Mouse (Mus musculus) bone marrow macrophage, adult 2 months (primary cell): ENCODE data around the gene H6pd. TPM values are rescaled to one million over a fixed set of nuclear protein-coding genes. Genes with fewer than 3 reads are reported as not detected.
A peak's percentile ranks its signal among the peaks of the same experiment; 100 is the strongest.

Experiments
- H3K27ac ChIP-seq: 2 replicates; pipeline ENCODE4 v1.5.1; 2012; ENCODE audit warnings: low read depth, low read length; ENCODE audit not compliant: insufficient read depth
- H3K4me1 ChIP-seq: 2 replicates; pipeline ENCODE4 v1.6.1; 2012; ENCODE audit warnings: low read length; ENCODE audit not compliant: control insufficient read depth, insufficient read depth
- H3K4me3 ChIP-seq: 2 replicates; pipeline ENCODE4 v1.5.1; 2012; ENCODE audit warnings: mild to moderate bottlenecking, low read length, moderate library complexity; ENCODE audit not compliant: insufficient read depth
- CTCF ChIP-seq: IDR thresholded peaks from 2 replicates; pipeline ENCODE4 v1.5.1; 2012; ENCODE audit warnings: low read depth, mild to moderate bottlenecking, low read length, moderate library complexity
- POLR2A ChIP-seq: IDR thresholded peaks from 2 replicates; pipeline ENCODE4 v1.6.1; 2012; ENCODE audit warnings: mild to moderate bottlenecking, low read depth, low read length, borderline replicate concordance
- polyA plus RNA-seq: library from polyadenylated mRNA; stranded (reverse); fragments of >200 nt; gene quantifications from 2 replicates; pipeline ENCODE4 v1.2.4, GENCODE M21; 2012; ENCODE audit not compliant: missing spikeins, insufficient read depth, insufficient read length

H6pd gene
- polyA plus RNA-seq, 1 experiment = 41.1 TPM

DNA sequence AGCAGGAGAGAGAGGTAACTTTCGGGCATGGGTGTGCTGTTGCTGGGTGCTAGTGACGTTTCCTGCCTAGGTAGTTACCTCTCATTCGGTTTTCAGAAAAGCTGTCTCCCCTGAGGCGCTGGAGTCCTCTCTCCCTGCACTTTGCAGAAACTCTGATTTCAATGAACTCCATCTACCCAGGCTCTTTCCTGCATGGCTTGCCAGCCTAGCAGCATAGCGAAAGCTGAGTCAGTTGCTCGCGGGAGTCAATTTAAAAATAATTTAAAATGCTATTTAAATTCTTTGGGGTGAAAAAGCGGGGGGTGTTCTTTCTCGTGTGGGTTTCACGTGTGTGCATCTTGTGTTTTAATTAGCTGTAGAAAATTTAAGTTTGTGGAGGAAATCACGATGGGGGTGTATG lies 21.1 kb upstream of the H6pd start:
- H3K4me3 ChIP-seq = peak overlapping the region; percentile 69

DNA sequence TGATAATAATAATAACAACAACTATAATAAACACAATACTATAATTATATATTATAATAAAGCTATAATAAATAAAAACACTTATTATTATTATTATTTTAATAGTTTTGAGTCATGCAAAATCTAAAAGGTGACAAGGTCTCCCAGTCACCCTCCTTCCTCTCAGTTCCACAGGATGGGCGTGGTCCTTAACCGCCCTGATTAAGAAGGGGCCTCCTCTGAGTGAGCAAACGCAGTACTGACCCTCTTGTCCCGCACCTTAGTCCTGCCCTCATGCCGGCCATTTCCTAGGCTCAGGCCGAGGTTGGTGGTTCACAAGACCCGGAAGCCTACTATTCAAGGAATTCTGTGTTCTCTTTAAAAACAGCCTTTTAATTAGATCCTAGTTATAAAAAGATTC lies 14.7 kb upstream of the H6pd start:
- Histone ChIP-seq H3K27ac (no peak overlapping the region), H3K4me3 (no peak overlapping the region), H3K4me1 (peaks cover 4% of the 10 kb centered on the region; the same call in 1 of the 2 replicates)
- TF ChIP-seq POLR2A (no peak), CTCF (no peak)

More for the DNA sequence above, 21.1 kb upstream of the H6pd start:
- Histone ChIP-seq H3K27ac (no peak overlapping the region), H3K4me1 (peaks cover 6% of the 10 kb centered on the region)
- TF ChIP-seq CTCF (no peak), POLR2A (no peak)

DNA sequence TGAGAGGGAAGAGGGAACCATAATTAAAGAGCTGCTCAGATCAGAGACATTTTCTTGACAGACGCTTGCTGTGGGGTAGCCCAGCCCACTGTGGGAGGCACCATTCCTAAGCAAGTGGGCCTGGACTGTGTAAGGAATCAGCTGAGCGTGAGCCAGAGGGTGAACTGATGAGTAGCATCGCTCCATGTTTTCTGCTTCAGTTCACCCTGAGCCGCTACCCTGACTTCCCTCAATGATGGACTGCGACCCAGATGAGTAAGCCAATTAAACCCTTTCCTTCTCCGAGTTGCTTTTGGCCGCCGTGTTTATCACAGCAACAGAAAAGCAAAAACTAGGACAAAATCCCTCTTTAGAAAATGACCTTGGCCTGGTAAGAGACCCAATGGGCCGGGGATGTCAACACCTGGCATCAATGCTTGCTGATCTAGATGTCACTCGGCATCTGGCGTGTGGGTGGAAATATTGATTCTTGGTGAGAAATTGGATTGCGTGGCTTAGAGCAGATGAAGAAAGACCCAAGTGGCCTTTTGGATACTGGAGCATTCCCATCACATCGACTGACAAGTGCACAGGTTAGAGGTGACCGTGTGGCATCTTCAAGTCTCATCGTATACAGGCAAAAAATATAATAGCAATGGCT lies 11.0 kb upstream of the H6pd start:
- no peak overlapping the region for H3K4me3 ChIP-seq
- TF ChIP-seq POLR2A (no peak), CTCF (no peak)
- H3K4me1 ChIP-seq = peaks cover 15% of the 10 kb centered on the region
- H3K27ac ChIP-seq = no peak overlapping the region

DNA sequence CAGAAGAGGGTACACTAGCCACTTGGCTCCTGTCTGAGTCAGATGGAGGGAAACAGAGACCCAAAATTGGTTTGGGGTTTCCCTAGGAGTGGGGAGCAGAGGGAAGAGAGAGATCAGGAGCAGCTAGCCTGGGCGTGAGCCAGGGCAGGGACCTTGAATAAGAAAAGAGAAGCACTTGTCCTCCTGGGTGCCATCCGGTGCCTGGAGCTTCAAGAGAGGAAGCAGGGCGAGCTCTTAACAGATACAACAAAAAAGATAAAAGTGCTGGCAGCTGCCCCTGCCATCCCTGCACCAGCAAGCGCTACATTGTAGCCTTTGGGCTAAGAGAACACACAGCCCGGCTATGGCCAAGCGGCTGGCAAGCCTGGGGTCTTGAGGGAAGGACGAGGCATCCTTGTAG lies 6.6 kb upstream of the H6pd start:
- TF ChIP-seq CTCF (no peak), POLR2A (no peak)
- no peak overlapping the region for H3K27ac ChIP-seq
- H3K4me3 ChIP-seq = no peak overlapping the region
- peaks cover 49% of the 10 kb centered on the region for H3K4me1 ChIP-seq

DNA sequence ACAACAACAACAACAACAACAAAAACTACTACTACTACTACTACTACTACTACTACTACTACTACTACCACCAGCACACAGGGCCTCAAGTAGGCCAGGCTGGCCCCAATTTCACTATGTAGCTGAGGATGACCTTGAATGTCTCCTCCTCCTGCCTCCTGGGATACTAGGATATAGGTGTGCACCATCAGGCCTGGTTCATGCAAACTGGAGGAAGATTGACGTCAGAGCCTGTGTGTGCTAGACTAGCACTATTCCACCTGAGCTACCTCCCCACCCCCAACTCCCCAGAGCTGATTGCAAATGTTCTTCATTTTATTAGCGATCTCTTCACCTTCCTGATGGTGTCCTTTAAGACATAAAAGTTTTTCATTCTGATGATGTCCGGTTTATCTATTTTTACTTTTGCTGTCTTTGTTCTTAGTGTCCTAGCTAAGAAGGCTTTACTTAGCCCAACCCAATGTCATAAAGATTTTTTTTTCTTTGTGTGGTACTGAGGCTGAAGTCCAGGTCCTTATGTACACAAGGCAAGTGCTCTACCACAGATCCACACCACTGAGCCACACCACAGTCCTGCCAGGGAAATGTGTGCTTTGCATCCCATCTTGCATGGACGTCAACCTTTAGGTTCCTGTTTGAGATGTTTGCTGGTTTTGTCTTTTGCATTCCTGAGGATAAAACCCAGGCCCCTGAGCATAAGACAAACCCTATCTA lies 5.7 kb upstream of the H6pd start:
- H3K27ac ChIP-seq = 0 out of 2 replicates have a peak overlapping the region, but pooled peaks have one; percentile 7
- TF ChIP-seq CTCF (no peak), POLR2A (no peak)
- H3K4me3 ChIP-seq = no peak overlapping the region
- peaks cover 55% of the 10 kb centered on the region for H3K4me1 ChIP-seq

DNA sequence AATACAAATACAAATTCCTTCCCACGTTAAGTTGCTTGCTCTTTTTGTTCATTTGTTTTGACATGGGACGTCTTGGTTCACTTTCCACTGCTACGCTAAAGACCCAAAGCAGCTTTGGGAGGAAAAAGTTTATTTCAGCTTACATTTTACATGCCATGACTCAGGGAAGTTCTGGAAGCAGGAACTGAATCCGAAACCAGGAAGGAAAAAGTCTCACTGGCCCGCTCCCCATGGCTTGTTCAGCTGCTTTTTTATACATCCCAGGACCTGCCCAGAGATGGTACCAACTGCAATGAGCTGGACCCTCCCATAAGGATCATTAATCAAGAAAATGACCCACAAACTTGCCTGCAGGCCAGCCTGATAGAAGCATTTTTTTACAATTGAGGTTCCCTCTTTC lies 5.0 kb upstream of the H6pd start:
- Histone ChIP-seq H3K4me3 (no peak overlapping the region; the same call in 1 of the 2 replicates), H3K27ac (peak overlapping the region; percentile 88), H3K4me1 (peaks cover 60% of the 10 kb centered on the region)
- TF ChIP-seq POLR2A = no peak
- no peak for TF ChIP-seq CTCF

DNA sequence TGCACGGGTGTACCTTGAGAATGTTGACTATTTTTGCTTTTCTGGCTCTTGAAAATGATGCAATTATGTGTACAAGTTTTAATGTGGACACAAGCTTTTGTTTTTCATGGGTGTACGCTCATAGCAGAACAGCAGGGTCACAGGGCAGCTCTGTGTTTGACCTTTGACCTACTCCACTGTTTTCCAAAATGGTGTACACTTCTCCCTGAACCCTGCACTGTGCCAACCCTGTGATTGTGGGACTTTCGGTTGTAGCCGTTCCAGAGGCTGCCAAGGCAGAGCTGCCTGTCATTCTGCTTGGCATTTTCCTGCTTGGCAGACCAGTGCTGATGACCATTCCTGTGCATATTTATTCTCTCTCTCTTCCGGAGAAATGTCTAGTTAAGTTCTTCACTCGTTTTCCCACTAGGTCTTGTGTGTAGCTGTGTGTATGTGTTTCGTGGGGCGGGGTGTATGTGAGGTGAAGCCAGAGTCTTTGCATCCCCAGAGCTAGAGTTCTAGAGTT lies 4.4 kb upstream of the H6pd start:
- Histone ChIP-seq H3K27ac (peak overlapping the region; percentile 88), H3K4me1 (peaks cover 60% of the 10 kb centered on the region), H3K4me3 (no peak overlapping the region)
- no peak for TF ChIP-seq POLR2A
- TF ChIP-seq CTCF = no peak

DNA sequence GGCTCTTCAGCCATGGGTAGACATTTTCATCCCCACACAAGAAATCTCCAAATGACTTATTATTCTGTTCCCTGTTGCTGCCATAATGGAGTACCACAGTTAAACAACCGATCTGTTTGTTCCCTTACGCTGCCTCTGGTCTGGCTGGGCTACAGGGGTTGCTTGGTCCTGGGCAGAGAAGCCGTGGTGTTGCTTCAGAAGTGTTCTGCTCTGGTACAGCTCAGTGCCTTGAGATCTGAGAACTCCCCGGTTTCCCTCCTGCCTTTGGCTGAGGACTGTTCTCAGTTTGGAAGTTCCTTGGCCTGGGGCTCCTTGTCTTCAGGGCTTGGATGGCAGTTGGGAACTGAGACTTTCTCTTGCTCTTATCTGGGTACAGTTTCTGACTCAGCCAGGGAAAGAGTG lies 3.5 kb upstream of the H6pd start:
- H3K27ac ChIP-seq = peak overlapping the region; percentile 88
- H3K4me3 ChIP-seq = no peak overlapping the region
- TF ChIP-seq CTCF (no peak), POLR2A (no peak)
- H3K4me1 ChIP-seq = peaks cover 61% of the 10 kb centered on the region

DNA sequence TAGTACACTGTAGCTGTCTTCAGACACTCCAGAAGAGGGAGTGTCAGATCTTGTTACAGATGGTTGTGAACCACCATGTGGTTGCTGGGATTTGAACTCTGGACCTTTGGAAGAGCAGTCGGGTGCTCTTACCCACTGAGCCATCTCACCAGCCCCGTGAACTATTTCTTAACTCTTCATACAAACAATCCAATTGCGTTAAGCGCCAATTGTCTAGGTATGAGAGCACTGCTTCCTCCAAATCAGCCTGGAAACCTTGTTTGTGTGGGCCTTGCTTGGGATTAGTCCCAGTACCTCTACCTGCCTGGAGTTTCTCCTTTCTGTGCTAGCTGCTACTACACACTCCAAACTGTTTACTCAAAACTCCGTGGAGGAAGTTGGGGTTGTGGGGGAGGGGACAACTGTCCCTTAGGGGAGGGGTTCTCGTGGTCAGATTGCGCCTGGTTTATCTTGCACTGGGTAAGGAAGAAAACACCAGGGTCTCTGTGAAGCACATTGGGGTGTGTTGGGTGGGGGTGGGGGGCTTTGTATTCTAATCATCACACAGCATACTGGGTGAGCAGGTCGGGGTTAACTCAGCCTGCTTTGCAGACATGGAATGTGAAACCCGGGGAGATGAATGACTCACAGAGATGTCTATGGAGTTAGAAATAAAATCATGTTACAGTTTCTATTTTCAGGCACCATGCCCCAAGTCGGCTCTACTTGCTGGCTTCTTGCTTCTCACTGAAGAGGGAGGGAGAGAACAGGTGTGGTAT lies 2.9 kb upstream of the H6pd start:
- TF ChIP-seq CTCF (no peak), POLR2A (no peak)
- H3K27ac ChIP-seq = peak overlapping the region; percentile 88
- no peak overlapping the region for H3K4me3 ChIP-seq
- H3K4me1 ChIP-seq = peaks cover 64% of the 10 kb centered on the region
